Mouse (Mus musculus): ENCODE measurements around the gene Celf5.

DNA sequence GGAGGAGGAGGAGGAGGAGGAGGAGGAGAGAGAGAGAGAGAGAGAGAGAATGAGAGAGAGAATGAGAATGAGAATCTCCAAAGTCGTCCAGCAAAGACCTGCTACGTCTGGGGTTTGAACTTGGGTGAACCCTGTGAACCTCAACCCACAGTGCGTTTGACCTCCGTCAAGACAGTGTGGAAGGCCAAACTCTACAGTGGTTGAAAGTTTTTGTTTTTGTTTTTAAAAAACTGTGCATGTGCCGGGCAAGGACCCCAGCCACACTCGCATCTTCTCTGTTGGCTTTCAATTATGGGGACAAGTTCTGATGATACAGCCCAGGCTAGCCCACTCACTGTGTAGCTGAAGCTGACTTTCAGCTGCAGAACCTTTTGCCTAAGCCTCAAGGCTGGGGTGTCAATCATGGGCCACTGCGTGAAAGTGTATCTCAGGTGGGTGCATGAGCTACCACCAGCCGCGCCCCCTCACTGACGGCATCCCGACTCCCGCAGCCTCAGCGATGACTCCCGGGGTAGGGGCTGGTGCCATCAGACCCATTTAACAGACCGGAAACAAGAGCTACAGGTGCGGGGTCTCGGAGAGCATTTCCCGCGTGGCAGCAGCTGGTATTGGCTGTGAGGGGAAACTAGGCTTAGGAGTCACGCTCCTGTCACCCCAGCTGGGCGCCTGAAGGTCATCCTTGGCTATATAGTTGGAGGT, 50.2 kb downstream of the Celf5 start:
- TF ChIP-seq CTCF (IDR thresholded peaks at IDR 0.05; ENCODE audit: low read depth, low read length) (no peak), POLR2A (IDR thresholded peaks at IDR 0.05; ENCODE audit: extremely low read depth, insufficient read depth, low read length) (no peak)
